Mouse (Mus musculus) heart, adult 2 months (tissue): ENCODE data around the gene Pde8a.

Source experiments
- CTCF ChIP-seq: fragments of 200-600 bp; IDR thresholded peaks from 2 replicates; pipeline ENCODE4 v1.8.1; 2022; ENCODE audit warnings: antibody characterized with exemption, mild to moderate bottlenecking, moderate library complexity
- EP300 ChIP-seq: fragments of 200-500 bp; IDR thresholded peaks from 2 replicates; pipeline ENCODE4 v1.6.1; 2011; ENCODE audit warnings: low read depth, low read length, control low read depth; ENCODE audit not compliant: insufficient read depth
- POLR2A ChIP-seq: fragments of 200-500 bp; IDR thresholded peaks from 2 replicates; pipeline ENCODE4 v1.6.1; 2011; ENCODE audit warnings: mild to moderate bottlenecking, low read depth, low read length, control low read depth; ENCODE audit not compliant: insufficient read depth

DNA sequence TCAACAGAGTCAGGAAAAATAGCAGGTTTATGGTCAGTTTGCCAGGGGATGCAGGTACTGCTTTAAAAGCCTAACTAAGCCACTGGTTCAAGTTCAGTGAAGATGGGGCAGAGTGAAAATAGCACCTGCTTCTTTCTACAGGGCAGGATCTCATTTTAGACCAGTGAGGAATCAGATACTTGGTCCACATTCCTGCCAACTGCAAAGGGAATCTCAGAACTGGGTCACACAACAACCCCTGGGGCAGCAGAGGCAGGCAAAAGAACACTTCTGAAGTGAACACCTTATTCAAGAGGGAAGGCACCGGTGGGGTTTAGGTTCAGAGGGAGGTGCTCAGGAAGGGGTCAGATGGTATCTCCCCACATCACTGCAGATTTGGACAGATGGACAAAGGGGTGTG, 143.0 kb downstream of the Pde8a start:
- TF ChIP-seq CTCF: no peak
- TF ChIP-seq POLR2A: no peak
- no peak for TF ChIP-seq EP300
